In the genomic region with DNA sequence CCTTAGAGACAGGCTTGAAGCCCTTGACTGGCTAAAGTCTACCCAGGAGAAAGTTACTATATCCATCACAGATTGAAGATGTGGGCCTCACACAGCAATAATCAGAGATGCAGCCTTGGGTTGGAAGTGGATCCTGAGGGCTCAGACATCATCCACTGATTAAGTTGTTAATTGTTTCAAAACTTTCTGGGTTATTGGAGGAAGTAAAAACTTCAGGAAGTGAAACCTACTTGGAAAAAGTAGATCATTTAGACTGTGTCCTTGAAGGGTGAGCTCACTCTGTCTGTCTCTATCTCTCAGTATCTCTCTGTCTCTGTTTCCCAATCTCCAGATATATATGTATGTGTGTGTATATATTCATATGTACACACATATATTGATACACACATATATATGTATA, we compare ENCODE assay signal across 36 mouse cellular contexts. TPM values are rescaled to one million over a fixed set of nuclear protein-coding genes. Genes with fewer than 3 reads are reported as not detected.
"Had no signal": no experiment of that assay in that cellular context is flagged by ENCODE, and none has a peak within 500 bp of the region (broad histone marks: within the 10 kb centered on the region; RNA-seq: fewer than 3 reads in every experiment).

No protein-coding gene starts in this region.

- H3K36me3 ChIP-seq: heart, embryonic 13.5 days; heart, embryonic 15.5 days; hindbrain, embryonic 12.5 days; intestine, embryonic 15.5 days; kidney, embryonic 15.5 days; limb, embryonic 10.5 days; limb, embryonic 12.5 days; liver, embryonic 13.5 days had no signal

- DNase-seq: gastrocnemius, adult 2 months; gastrocnemius, postnatal 10 days; gastrocnemius, postnatal 25 days; heart, adult 11 months; heart, adult 2 months; heart, postnatal 14 days; heart, postnatal 36 days; kidney, adult 18-20 months; kidney, adult 9 months; kidney, postnatal 14 days; kidney, postnatal 36 days; liver; liver, embryonic 13.5 days had no signal

- H3K4me3 ChIP-seq: gastrocnemius, adult 2 months; heart, adult 2 months; heart, embryonic 13.5 days; heart, embryonic 15.5 days; hindbrain, embryonic 12.5 days; intestine, embryonic 15.5 days; kidney, embryonic 15.5 days; layer of hippocampus, adult 2 months; left cerebral cortex, adult 2 months; limb, embryonic 10.5 days; limb, embryonic 12.5 days; liver, embryonic 13.5 days had no signal

- H3K9ac ChIP-seq: heart, embryonic 13.5 days; heart, embryonic 15.5 days; hindbrain, embryonic 12.5 days; hindbrain, embryonic 14.5 days; intestine, embryonic 15.5 days; kidney, embryonic 15.5 days; limb, embryonic 12.5 days; liver, embryonic 13.5 days had no signal

- H3K27ac ChIP-seq: gastrocnemius, adult 2 months; heart, adult 2 months; heart, embryonic 13.5 days; heart, embryonic 15.5 days; hindbrain, embryonic 12.5 days; hindbrain, embryonic 14.5 days; intestine, embryonic 15.5 days; kidney, embryonic 15.5 days; kidney, postnatal 0 days; layer of hippocampus, adult 2 months; left cerebral cortex, adult 2 months; limb, embryonic 10.5 days; limb, embryonic 12.5 days; liver, embryonic 13.5 days had no signal

- H3K9me3 ChIP-seq: heart, embryonic 13.5 days; heart, embryonic 15.5 days; hindbrain, embryonic 12.5 days; intestine, embryonic 15.5 days; kidney, embryonic 15.5 days; limb, embryonic 10.5 days; limb, embryonic 12.5 days; liver, embryonic 13.5 days had no signal

- H3K4me2 ChIP-seq: heart, embryonic 11.5 days; heart, embryonic 13.5 days; heart, embryonic 15.5 days; hindbrain, embryonic 12.5 days; hindbrain, embryonic 14.5 days; intestine, embryonic 15.5 days; kidney, embryonic 15.5 days; limb, embryonic 12.5 days; liver, embryonic 11.5 days; liver, embryonic 13.5 days had no signal

- H3K27me3 ChIP-seq: heart, embryonic 13.5 days; heart, embryonic 15.5 days; hindbrain, embryonic 12.5 days; intestine, embryonic 15.5 days; kidney, embryonic 15.5 days; limb, embryonic 12.5 days; liver, embryonic 13.5 days had no signal

- H3K4me1 ChIP-seq: hindbrain, embryonic 12.5 days; intestine, embryonic 15.5 days; kidney, embryonic 15.5 days; liver, embryonic 13.5 days had no signal

- ATAC-seq: hindbrain, embryonic 16.5 days; inflammation-experienced regulatory T-cells, adult 6 months; intestine, embryonic 15.5 days; intestine, postnatal 0 days had no signal

RNA-seq across cellular contexts. Expression of gene Naa11, which starts 47.0 kb away (rescaled TPM):
- total RNA-seq: gastrocnemius, adult 2 months; gastrocnemius, postnatal 10 days; gastrocnemius, postnatal 25 days; gastrocnemius, postnatal 4 days; heart, adult 2 months; heart, postnatal 14 days; heart, postnatal 36 days; hematopoietic stem cell, adult 5-6 weeks; layer of hippocampus, adult 2 months; layer of hippocampus, postnatal 10 days; layer of hippocampus, postnatal 25 days; left cerebral cortex, postnatal 36 days had no signal
- polyA plus RNA-seq: heart, adult 2 months; heart, embryonic 11.5 days; heart, embryonic 13.5 days; heart, embryonic 15.5 days; hindbrain, embryonic 12.5 days; hindbrain, embryonic 14.5 days; hindbrain, embryonic 16.5 days; inflammation-experienced regulatory T-cells, adult 6 months; kidney, embryonic 15.5 days; kidney, postnatal 0 days; large intestine, adult 2 months; limb, embryonic 10.5 days; limb, embryonic 12.5 days; limb, embryonic 14.5 days; liver, embryonic 11.5 days; liver, embryonic 13.5 days had no signal
